Mouse (Mus musculus) erythroblast, embryonic 14.5 days (primary cell): ENCODE data around the gene Cenpj.

ENCODE experiments used
- GATA1 ChIP-seq: IDR thresholded peaks from 2 replicates; pipeline ENCODE4 v1.6.1; 2012; ENCODE audit warnings: low read length, inconsistent platforms, mixed read lengths
- TAL1 ChIP-seq: IDR thresholded peaks from 3 replicates; pipeline ENCODE4 v1.6.1; 2012; ENCODE audit warnings: low read length, inconsistent platforms, mixed read lengths

GRCm38 (mm10) chr14:56617470-56617869 lies 42.2 kb upstream of the Cenpj start:
- TF ChIP-seq GATA1 (no peak), TAL1 (no peak)
